Mouse (Mus musculus) MEL (cell line): ENCODE data around the gene Arhgef1. TPM values are rescaled to one million over a fixed set of nuclear protein-coding genes. Genes with fewer than 3 reads are reported as not detected.
A peak's percentile ranks its signal among the peaks of the same experiment; 100 is the strongest.

Source experiments
- BHLHE40 ChIP-seq: IDR thresholded peaks from 2 replicates; pipeline ENCODE4 v1.6.1; 2012; ENCODE audit warnings: low read depth, mild to moderate bottlenecking, inconsistent platforms, low read length, improper control_type of control experiment, borderline replicate concordance
- EP300 ChIP-seq, 2 experiments: IDR thresholded peaks; 2 replicates each; pipeline ENCODE4 v1.6.1; 2011; ENCODE audit warnings: improper control_type of control experiment in 2 of 2, low read length in 2 of 2, low read depth in 1 of 2, mild to moderate bottlenecking in 1 of 2
- ETS1 ChIP-seq: IDR thresholded peaks from 2 replicates; pipeline ENCODE4 v1.6.1; 2012; ENCODE audit warnings: low read depth, mild to moderate bottlenecking, inconsistent platforms, low read length, improper control_type of control experiment, moderate library complexity
- GABPA ChIP-seq: IDR thresholded peaks from 2 replicates; pipeline ENCODE4 v1.6.1; 2012; ENCODE audit warnings: low read depth, mild to moderate bottlenecking, inconsistent platforms, low read length, improper control_type of control experiment, moderate library complexity
- HCFC1 ChIP-seq: IDR thresholded peaks from 2 replicates; pipeline ENCODE4 v1.6.1; 2012; ENCODE audit warnings: low read depth, mild to moderate bottlenecking, inconsistent platforms, low read length, improper control_type of control experiment, moderate library complexity
- KAT2A ChIP-seq: conservative IDR thresholded peaks from 2 replicates; pipeline ENCODE4 v1.6.1; 2012; ENCODE audit warnings: low read depth, low read length, improper control_type of control experiment, inconsistent platforms
- MAZ ChIP-seq: IDR thresholded peaks from 2 replicates; pipeline ENCODE4 v1.6.1; 2012; ENCODE audit warnings: low read depth, mild to moderate bottlenecking, inconsistent platforms, low read length, improper control_type of control experiment
- MEF2A ChIP-seq: IDR thresholded peaks from 2 replicates; pipeline ENCODE4 v1.6.1; 2014; ENCODE audit warnings: low read depth, mild to moderate bottlenecking, inconsistent platforms, low read length, improper control_type of control experiment; ENCODE audit not compliant: poor library complexity, insufficient replicate concordance, severe bottlenecking; ENCODE audit errors: extremely low read depth
- MXI1 ChIP-seq: IDR thresholded peaks from 2 replicates; pipeline ENCODE4 v1.6.1; 2011; ENCODE audit warnings: mild to moderate bottlenecking, low read depth, low read length, improper control_type of control experiment
- POLR2A ChIP-seq, 2 experiments: IDR thresholded peaks; 2 replicates each; pipeline ENCODE4 v1.6.1; 2011 to 2012; ENCODE audit warnings: low read length in 2 of 2, mild to moderate bottlenecking in 2 of 2, control low read depth in 1 of 2, improper control_type of control experiment in 1 of 2, low read depth in 1 of 2, moderate library complexity in 1 of 2; ENCODE audit not compliant: control insufficient read depth in 1 of 2, insufficient read depth in 1 of 2, poor library complexity in 1 of 2
- POLR2AphosphoS2 ChIP-seq: IDR thresholded peaks from 2 replicates; pipeline ENCODE4 v1.6.1; 2011; ENCODE audit warnings: low read length, improper control_type of control experiment
- RAD21 ChIP-seq: IDR thresholded peaks from 2 replicates; pipeline ENCODE4 v1.6.1; 2011; ENCODE audit warnings: mild to moderate bottlenecking, low read depth, low read length, improper control_type of control experiment
- SMC3 ChIP-seq: IDR thresholded peaks from 2 replicates; pipeline ENCODE4 v1.6.1; 2011; ENCODE audit warnings: low read depth, low read length, improper control_type of control experiment
- TAL1 ChIP-seq: IDR thresholded peaks from 2 replicates; pipeline ENCODE4 v1.6.1; 2012; ENCODE audit warnings: mild to moderate bottlenecking, inconsistent platforms, low read length, moderate library complexity, mixed read lengths
- TBP ChIP-seq: IDR thresholded peaks from 2 replicates; pipeline ENCODE4 v1.8.0; 2011; ENCODE audit warnings: low read depth, low read length, improper control_type of control experiment
- ZC3H11A ChIP-seq: IDR thresholded peaks from 2 replicates; pipeline ENCODE4 v1.6.1; 2012; ENCODE audit warnings: low read depth, mild to moderate bottlenecking, inconsistent platforms, low read length, improper control_type of control experiment
- ZKSCAN1 ChIP-seq: IDR thresholded peaks from 2 replicates; pipeline ENCODE4 v1.6.1; 2012; ENCODE audit warnings: low read depth, mild to moderate bottlenecking, inconsistent platforms, low read length, improper control_type of control experiment, moderate library complexity
- polyA plus RNA-seq, 2 experiments: library from polyadenylated mRNA; stranded (reverse) in 1 of 2; unstranded in 1 of 2; fragments of >175 nt in 1 of 2; fragments of >200 nt in 1 of 2; gene quantifications; 2 replicates each; pipeline versions ENCODE4 v1.2.1 to v1.2.4; 2012; ENCODE audit warnings: low replicate concordance in 2 of 2, low read depth in 1 of 2; ENCODE audit not compliant: insufficient read length in 2 of 2, insufficient read depth in 1 of 2, missing spikeins in 1 of 2
- total RNA-seq: library from RNA; depleted of rRNA; stranded (reverse); fragments of 300-350 nt; gene quantifications from 2 replicates; pipeline ENCODE4 v1.2.3, GENCODE M21; 2012; rRNA removed

Arhgef1 gene
- total and polyA plus RNA-seq, 3 experiments, result 53.3 to 163 TPM; not detected in 1

GRCm38 (mm10) chr7:24974893-24975595 is 72.3 kb downstream of the Arhgef1 start (continued):
- TF ChIP-seq MXI1, result peak; percentile 88
- peak; percentile 80; the same call in 1 of the 2 replicates for TF ChIP-seq TBP
- TF ChIP-seq ZKSCAN1, result no peak
- TF ChIP-seq EP300 (IDR thresholded peaks at IDR 0.05; ENCODE audit: low read depth in 1 of 2, low read length in 2 of 2), result peak; percentile 52 to 70
- TF ChIP-seq SMC3, result peak; percentile 66
- TF ChIP-seq GABPA, result no peak
- peak; percentile 72 for TF ChIP-seq ETS1
- TF ChIP-seq MAZ, result no peak
- TF ChIP-seq RAD21, result peak; percentile 70
- TF ChIP-seq TAL1, result no peak
- TF ChIP-seq POLR2A (IDR thresholded peaks at IDR 0.05; ENCODE audit: control insufficient read depth in 1 of 2, insufficient read depth in 1 of 2, low read depth in 1 of 2, low read length in 2 of 2, poor library complexity in 1 of 2), result peak; percentile 65 to 90; a peak in 3 of 4 replicates
- peak; percentile 80 for TF ChIP-seq HCFC1
- peak; percentile 91 for TF ChIP-seq POLR2AphosphoS2
- peak; percentile 12; the same call in 1 of the 2 replicates for TF ChIP-seq KAT2A
- TF ChIP-seq ZC3H11A, result peak; percentile 55
- TF ChIP-seq BHLHE40, result peak; percentile 31; the same call in 1 of the 2 replicates
- TF ChIP-seq MEF2A, result no peak

Other genes with a start within 250 kb of the Arhgef1 start
- gene Tex101, start 226.2 kb upstream of the Arhgef1 start, total RNA-seq, result 0.15 TPM in 1 of 2 replicates, not detected in the other
- gene Tex101, start 226.2 kb upstream of the Arhgef1 start, polyA plus RNA-seq, result under 1 TPM in 1 of 2 experiments, not detected in 1; 0.08 TPM
- gene BC049730, start 193.7 kb upstream of the Arhgef1 start, total RNA-seq, result not detected in 2 replicates
- gene BC049730, start 193.7 kb upstream of the Arhgef1 start, polyA plus RNA-seq, result not detected
- not detected in 2 replicates for gene Gm4763, start 176.0 kb upstream of the Arhgef1 start, total RNA-seq
- gene Gm4763, start 176.0 kb upstream of the Arhgef1 start, polyA plus RNA-seq, result not detected
- gene Cd177, start 142.6 kb upstream of the Arhgef1 start, total RNA-seq, result not detected in 2 replicates
- gene Cd177, start 142.6 kb upstream of the Arhgef1 start, polyA plus RNA-seq, result under 1 TPM in 1 of 2 experiments, not detected in 1; 0.11 TPM
- gene Ceacam10, start 125.7 kb upstream of the Arhgef1 start, total RNA-seq, result not detected in 2 replicates
- gene Ceacam10, start 125.7 kb upstream of the Arhgef1 start, polyA plus RNA-seq, result under 1 TPM in 1 of 2 experiments, not detected in 1; 0.19 TPM
- 0.54 TPM in 1 of 2 replicates, not detected in the other for gene Gm9844, start 40.7 kb upstream of the Arhgef1 start, total RNA-seq
- under 1 TPM in 1 of 2 experiments, not detected in 1; 0.95 TPM for gene Gm9844, start 40.7 kb upstream of the Arhgef1 start, polyA plus RNA-seq
- not detected in 2 replicates for gene Lypd4, start 33.0 kb upstream of the Arhgef1 start, total RNA-seq
- not detected for gene Lypd4, start 33.0 kb upstream of the Arhgef1 start, polyA plus RNA-seq
- not detected in 2 replicates for gene Dmrtc2, start 32.9 kb upstream of the Arhgef1 start, total RNA-seq
- gene Dmrtc2, start 32.9 kb upstream of the Arhgef1 start, polyA plus RNA-seq, result not detected
- 3,168 and 3,580 TPM in 2 replicates for gene Rps19, start 18.5 kb upstream of the Arhgef1 start, total RNA-seq
- gene Rps19, start 18.5 kb upstream of the Arhgef1 start, polyA plus RNA-seq, result 1,000 to 10,000 TPM in 1 of 2 experiments, not detected in 1; 2,454 TPM
- gene Cd79a, start 5.5 kb upstream of the Arhgef1 start, total RNA-seq, result 0.13 and 0.23 TPM in 2 replicates
- gene Cd79a, start 5.5 kb upstream of the Arhgef1 start, polyA plus RNA-seq, result under 1 TPM in 1 of 2 experiments, not detected in 1; 0.61 TPM
- not detected in 2 replicates for gene Gm4881, start 41.6 kb downstream of the Arhgef1 start, total RNA-seq
- under 1 TPM in 1 of 2 experiments, not detected in 1; 0.13 TPM for gene Gm4881, start 41.6 kb downstream of the Arhgef1 start, polyA plus RNA-seq
- 205 and 240 TPM in 2 replicates for gene Rabac1, start 69.8 kb downstream of the Arhgef1 start, total RNA-seq
- 100 to 1,000 TPM in 1 of 2 experiments, not detected in 1; 223 TPM for gene Rabac1, start 69.8 kb downstream of the Arhgef1 start, polyA plus RNA-seq
- gene Atp1a3, start 103.0 kb downstream of the Arhgef1 start, total RNA-seq, result 0.19 and 0.26 TPM in 2 replicates
- 1 to 10 TPM in 1 of 2 experiments, not detected in 1; 3.5 TPM for gene Atp1a3, start 103.0 kb downstream of the Arhgef1 start, polyA plus RNA-seq
- 3.5 and 4.6 TPM in 2 replicates for gene Grik5, start 169.4 kb downstream of the Arhgef1 start, total RNA-seq
- 10 to 100 TPM in 1 of 2 experiments, not detected in 1; 22.0 TPM for gene Grik5, start 169.4 kb downstream of the Arhgef1 start, polyA plus RNA-seq
- 15.0 and 16.3 TPM in 2 replicates for gene Zfp574, start 169.7 kb downstream of the Arhgef1 start, total RNA-seq
- 10 to 100 TPM in 1 of 2 experiments, not detected in 1; 30.2 TPM for gene Zfp574, start 169.7 kb downstream of the Arhgef1 start, polyA plus RNA-seq